Mouse (Mus musculus): Measurements from ENCODE around the gene 4833427G06Rik. TPM values are rescaled to one million over a fixed set of nuclear protein-coding genes. Genes with fewer than 3 reads are reported as not detected.

4833427G06Rik gene
- total and polyA plus RNA-seq, 2 experiments = not detected

DNA sequence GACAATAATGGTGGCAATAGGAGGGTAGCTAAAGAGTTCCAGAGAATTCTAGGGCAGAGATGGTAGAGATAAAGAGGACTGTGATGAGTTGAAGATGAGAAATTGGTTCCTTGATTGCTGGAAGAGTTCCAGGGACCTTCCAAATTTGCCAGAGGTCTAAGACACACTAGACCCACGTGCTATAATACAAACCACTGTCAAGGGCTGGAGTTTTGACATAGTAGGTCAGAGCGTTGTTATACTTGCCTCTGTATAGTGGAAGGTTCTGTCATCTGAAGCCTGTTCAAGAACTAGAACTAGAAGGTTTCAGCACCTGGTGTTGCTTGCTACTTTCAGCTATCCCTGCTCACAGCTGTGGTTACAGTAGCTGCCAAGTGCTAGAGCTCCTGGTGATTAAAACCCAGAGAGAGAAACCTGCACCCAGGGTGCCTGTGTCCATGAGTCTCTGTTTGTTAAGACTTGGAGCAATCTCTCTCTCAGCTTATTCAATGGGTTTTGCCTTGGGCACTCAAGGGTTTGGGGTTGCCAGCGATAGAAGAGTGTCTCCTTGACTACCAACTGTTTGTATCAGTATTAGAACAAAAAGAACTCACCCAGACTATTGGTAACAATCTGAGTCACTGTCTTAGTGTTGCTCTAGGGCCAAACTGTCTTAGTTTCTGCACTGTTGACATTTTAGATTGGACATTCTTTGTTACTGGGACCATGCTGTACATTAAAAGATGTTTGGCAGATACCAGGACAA lies 68.9 kb downstream of the 4833427G06Rik start:
- TF ChIP-seq CTCF (IDR thresholded peaks at IDR 0.05; ENCODE audit: low read depth, low read length) (no peak), POLR2A (IDR thresholded peaks at IDR 0.05; ENCODE audit: extremely low read depth, insufficient read depth, low read length) (no peak)
- Histone ChIP-seq H3K27me3 (ENCODE audit: control insufficient read depth, insufficient read depth, low read length) (no peaks in the 10 kb centered on the region), H3K4me3 (ENCODE audit: insufficient read depth, low read depth, low read length) (no peak overlapping the region), H3K4me1 (ENCODE audit: control insufficient read depth, insufficient read depth, low read length) (no peaks in the 10 kb centered on the region), H3K27ac (replicated peaks; ENCODE audit: insufficient read depth, low read depth, low read length) (no peak overlapping the region), H3K9ac (ENCODE audit: low read depth, low read length) (no peak overlapping the region), H3K36me3 (ENCODE audit: control insufficient read depth, insufficient read depth, low read length) (no peaks in the 10 kb centered on the region), H3K79me2 (ENCODE audit: control insufficient read depth, insufficient read depth, low read length) (no peaks in the 10 kb centered on the region)
- WGBS = 81% methylated on average over 3 of the region's 3 CpGs
- DNase-seq (ENCODE audit: extremely low read depth, low read depth, low spot score) = no peak

DNA sequence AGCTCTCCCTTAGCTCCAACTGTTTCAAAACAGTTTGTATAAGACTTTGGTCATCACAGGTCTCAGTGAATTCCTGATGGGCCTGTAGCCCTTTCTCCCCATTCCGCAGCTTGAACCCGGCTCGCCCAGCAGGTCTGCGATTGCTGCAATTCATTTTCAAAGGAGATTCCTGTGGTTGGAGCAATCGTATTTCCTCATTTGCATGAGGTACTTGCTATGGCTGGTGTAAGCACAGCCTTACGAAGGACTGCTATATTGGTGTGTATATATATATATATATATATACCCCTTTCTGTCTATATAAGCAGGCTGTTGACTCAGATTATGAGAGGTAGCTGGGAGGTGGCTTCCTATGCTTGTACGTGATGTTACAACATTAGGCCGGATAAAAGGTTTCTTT lies 69.6 kb downstream of the 4833427G06Rik start:
- Histone ChIP-seq H3K4me1 (ENCODE audit: control insufficient read depth, insufficient read depth, low read length) (no peaks in the 10 kb centered on the region), H3K27me3 (ENCODE audit: control insufficient read depth, insufficient read depth, low read length) (no peaks in the 10 kb centered on the region), H3K79me2 (ENCODE audit: control insufficient read depth, insufficient read depth, low read length) (no peaks in the 10 kb centered on the region), H3K4me3 (ENCODE audit: insufficient read depth, low read depth, low read length) (no peak overlapping the region), H3K9ac (ENCODE audit: low read depth, low read length) (no peak overlapping the region), H3K27ac (replicated peaks; ENCODE audit: insufficient read depth, low read depth, low read length) (no peak overlapping the region), H3K36me3 (ENCODE audit: control insufficient read depth, insufficient read depth, low read length) (no peaks in the 10 kb centered on the region)
- TF ChIP-seq POLR2A (IDR thresholded peaks at IDR 0.05; ENCODE audit: extremely low read depth, insufficient read depth, low read length) (no peak), CTCF (IDR thresholded peaks at IDR 0.05; ENCODE audit: low read depth, low read length) (no peak)
- DNase-seq (ENCODE audit: extremely low read depth, low read depth, low spot score) = no peak
- 88% methylated on average over 8 of the region's 8 CpGs for WGBS

DNA sequence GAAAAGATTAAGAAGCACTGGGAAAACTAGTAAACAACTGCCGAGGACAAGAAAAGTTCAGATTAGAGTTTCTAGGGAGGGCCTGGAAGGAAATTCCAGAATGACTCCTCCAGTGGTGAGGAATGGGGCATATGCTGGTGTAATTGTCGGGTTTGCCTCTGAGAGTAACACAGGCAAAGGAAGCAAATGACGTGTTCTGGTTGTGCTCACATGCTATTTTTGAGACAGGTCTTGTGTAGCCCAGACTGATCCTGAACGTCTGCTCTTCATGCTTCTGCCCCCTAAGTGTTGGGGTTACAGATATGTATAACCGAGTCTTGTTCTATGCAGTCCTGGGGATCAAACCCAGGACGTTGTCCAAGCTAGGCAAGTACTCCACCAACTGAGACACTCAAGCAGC lies 70.3 kb downstream of the 4833427G06Rik start:
- Histone ChIP-seq H3K27me3 (ENCODE audit: control insufficient read depth, insufficient read depth, low read length) (no peaks in the 10 kb centered on the region), H3K36me3 (ENCODE audit: control insufficient read depth, insufficient read depth, low read length) (no peaks in the 10 kb centered on the region), H3K9ac (ENCODE audit: low read depth, low read length) (no peak overlapping the region), H3K79me2 (ENCODE audit: control insufficient read depth, insufficient read depth, low read length) (no peaks in the 10 kb centered on the region), H3K4me1 (ENCODE audit: control insufficient read depth, insufficient read depth, low read length) (no peaks in the 10 kb centered on the region), H3K4me3 (ENCODE audit: insufficient read depth, low read depth, low read length) (no peak overlapping the region), H3K27ac (replicated peaks; ENCODE audit: insufficient read depth, low read depth, low read length) (no peak overlapping the region)
- 71% methylated on average over 6 of the region's 6 CpGs for WGBS
- no peak for DNase-seq (ENCODE audit: extremely low read depth, low read depth, low spot score)
- no peak for TF ChIP-seq CTCF (IDR thresholded peaks at IDR 0.05; ENCODE audit: low read depth, low read length)

Other genes with a start within 250 kb of the 4833427G06Rik start
- gene Sik2, start 93.0 kb downstream of the 4833427G06Rik start, total RNA-seq (2014; rRNA removed) = 8.5 and 8.7 TPM in 2 replicates
- gene Sik2, start 93.0 kb downstream of the 4833427G06Rik start, polyA plus RNA-seq (2012; rRNA removed) = 6.3 and 6.4 TPM in 2 replicates
- not detected in 2 replicates for gene Btg4, start 41.2 kb downstream of the 4833427G06Rik start, total RNA-seq (2014; rRNA removed)
- gene Btg4, start 41.2 kb downstream of the 4833427G06Rik start, polyA plus RNA-seq (2012; rRNA removed) = not detected in 2 replicates
- 0.87 and 1.4 TPM in 2 replicates for gene Layn, start 25.0 kb downstream of the 4833427G06Rik start, total RNA-seq (2014; rRNA removed)
- 0.25 and 0.55 TPM in 2 replicates for gene Layn, start 25.0 kb downstream of the 4833427G06Rik start, polyA plus RNA-seq (2012; rRNA removed)
- gene Gm32742, start 63.4 kb upstream of the 4833427G06Rik start, total RNA-seq (2014; rRNA removed) = under 0.01 TPM in 1 of 2 replicates, not detected in the other
- not detected in 2 replicates for gene Gm32742, start 63.4 kb upstream of the 4833427G06Rik start, polyA plus RNA-seq (2012; rRNA removed)
- 0.37 and 1.0 TPM in 2 replicates for gene Pou2af1, start 111.6 kb upstream of the 4833427G06Rik start, total RNA-seq (2014; rRNA removed)
- 0.63 and 0.78 TPM in 2 replicates for gene Pou2af1, start 111.6 kb upstream of the 4833427G06Rik start, polyA plus RNA-seq (2012; rRNA removed)
- gene Colca2, start 176.5 kb upstream of the 4833427G06Rik start, total RNA-seq (2014; rRNA removed) = 0.07 and 0.09 TPM in 2 replicates
- gene Colca2, start 176.5 kb upstream of the 4833427G06Rik start, polyA plus RNA-seq (2012; rRNA removed) = 0.09 and 0.45 TPM in 2 replicates
- gene 1810046K07Rik, start 226.8 kb upstream of the 4833427G06Rik start, total RNA-seq (2014; rRNA removed) = 3.2 and 4.0 TPM in 2 replicates
- gene 1810046K07Rik, start 226.8 kb upstream of the 4833427G06Rik start, polyA plus RNA-seq (2012; rRNA removed) = 11.3 and 22.4 TPM in 2 replicates